7 mouse cellular contexts compared by ENCODE assay signal in the genomic region with DNA sequence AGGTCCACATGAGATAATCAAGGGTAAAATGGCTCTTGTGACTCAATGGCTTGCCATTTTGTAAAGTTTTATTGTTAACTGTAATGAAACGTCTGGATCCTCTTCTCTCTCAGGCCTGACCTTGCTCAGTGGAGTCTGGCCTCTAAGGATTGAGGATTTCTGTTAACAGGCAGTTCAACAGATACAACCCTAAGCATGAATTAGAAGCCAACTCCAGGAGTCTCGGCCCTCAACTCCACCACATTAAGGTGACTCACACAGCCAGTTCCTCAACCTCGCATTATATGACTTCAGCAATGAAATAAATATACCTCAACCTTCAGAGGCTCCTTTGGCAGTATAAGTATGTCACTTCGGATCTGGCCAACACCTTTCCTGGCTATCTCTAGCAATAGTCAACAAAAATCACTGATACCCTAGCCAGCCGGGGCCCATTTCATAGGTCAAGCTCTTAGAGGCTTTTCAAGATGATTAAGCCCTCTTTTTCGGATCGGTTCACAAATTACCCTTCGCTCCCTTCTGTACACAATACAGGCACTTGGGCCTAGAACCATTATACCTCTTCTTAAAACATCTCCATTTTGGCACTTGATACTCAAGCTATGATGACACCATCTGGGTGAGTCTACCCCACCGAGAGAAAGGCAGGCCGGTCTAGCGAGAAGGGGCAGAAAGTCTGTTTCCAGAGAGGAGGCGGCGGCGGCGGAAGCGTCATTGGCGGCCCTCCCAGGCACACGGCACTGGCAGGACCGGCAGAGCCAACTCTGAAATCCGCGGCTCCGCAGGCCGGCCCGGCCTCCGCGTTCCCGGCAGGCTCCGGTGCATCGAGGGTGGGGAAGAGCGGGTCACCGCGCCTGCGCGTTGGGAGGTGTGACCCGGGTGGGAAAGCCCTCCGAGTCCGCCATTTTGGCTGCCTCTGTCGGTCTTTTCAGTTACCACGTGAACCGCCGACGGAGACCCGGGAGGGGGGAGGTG. TPM values are rescaled to one million over a fixed set of nuclear protein-coding genes. Genes with fewer than 3 reads are reported as not detected.
A peak's percentile ranks its signal among the peaks of the same experiment; 100 is the strongest.
DNase-seq lines count a peak whose midpoint lies in the region; ATAC-seq lines count a peak whose summit lies in the region.

A gene (plus strand): TSS at position 51 of the 975 bp plus-strand sequence.

- peak within 1 kb of the TSS; percentile 92 for H3K9ac ChIP-seq in midbrain, embryonic 13.5 days (replicated peaks)

- H3K9me3 ChIP-seq in limb, embryonic 10.5 days (replicated peaks) = no peaks in the 10 kb centered on the region
- no peaks in the 10 kb centered on the region for H3K9me3 ChIP-seq in midbrain, embryonic 13.5 days

- peak; percentile 89 for ATAC-seq in granulocyte monocyte progenitor cell, adult 5-6 weeks (replicated peaks; ENCODE audit: poor library complexity, severe bottlenecking)
- peak; percentile 95 for ATAC-seq in midbrain, embryonic 13.5 days

- peak within 1 kb of the TSS; percentile 100 for H3K4me3 ChIP-seq in limb, embryonic 10.5 days
- peak within 1 kb of the TSS; percentile 86 for H3K4me3 ChIP-seq in midbrain, embryonic 13.5 days (replicated peaks)

- H3K27me3 ChIP-seq in limb, embryonic 10.5 days (ENCODE audit: low read depth, poor library complexity, severe bottlenecking) = no peaks in the 10 kb centered on the region
- no peaks in the 10 kb centered on the region for H3K27me3 ChIP-seq in midbrain, embryonic 13.5 days

- peak within 1 kb of the TSS; percentile 97 for H3K27ac ChIP-seq in limb, embryonic 10.5 days
- H3K27ac ChIP-seq in midbrain, embryonic 13.5 days = peak within 1 kb of the TSS; percentile 87

- DNase-seq in adrenal gland, adult 8-10 months = peak; percentile 95
- DNase-seq in embryo, embryonic 9.5 days (ENCODE audit: extremely low spot score) = peak; percentile 95
- DNase-seq in kidney, adult 11 months = peak; percentile 94
- peak; percentile 96 for DNase-seq in limb, embryonic 10.5 days (ENCODE audit: low spot score)
- DNase-seq in spleen, adult 12 weeks (ENCODE audit: low spot score) = peak; percentile 92

- WGBS in limb, embryonic 10.5 days = 6% methylated on average over 43 of the region's 43 CpGs
- WGBS in midbrain, embryonic 13.5 days = 4% methylated on average over 43 of the region's 43 CpGs

- H3K4me1 ChIP-seq in limb, embryonic 10.5 days = peaks cover 15% of the 10 kb centered on the region
- H3K4me1 ChIP-seq in midbrain, embryonic 13.5 days (replicated peaks) = peaks cover 37% of the 10 kb centered on the region

- peaks cover 9% of the 10 kb centered on the region; the same call in 1 of the 2 replicates for H3K36me3 ChIP-seq in limb, embryonic 10.5 days
- no peaks in the 10 kb centered on the region for H3K36me3 ChIP-seq in midbrain, embryonic 13.5 days

- H3K4me2 ChIP-seq in midbrain, embryonic 13.5 days (replicated peaks) = peak within 1 kb of the TSS; percentile 79

RNA-seq across cellular contexts. Expression of the gene that starts here (rescaled TPM):
- 10 to 100 TPM; 53.1 to 65.3 (median 59.3) TPM for total RNA-seq in adrenal gland, adult 8-10 months (2022)
- 74.4 and 89.1 TPM in 2 replicates for total RNA-seq in granulocyte monocyte progenitor cell, adult 5-6 weeks (2014; fragmentation: Nextera tagmentation)
- 114 and 126 TPM in 2 replicates for total RNA-seq in granulocyte monocyte progenitor cell, adult 5-6 weeks (2017)
- polyA plus RNA-seq in limb, embryonic 10.5 days (2016; fragmentation: Nextera tagmentation; extraction: Ambion mirVana) = 61.8 and 64.0 TPM in 2 replicates
- polyA plus RNA-seq in midbrain, embryonic 13.5 days (2015; fragmentation: Nextera tagmentation; extraction: Ambion mirVana) = 56.4 and 63.7 TPM in 2 replicates

Comparison
In these comparisons a context has a peak if more than half of its experiments do, and no peak if none do; other contexts are left out.
1. Peak in every context shown above with its lines: DNase-seq, ATAC-seq, H3K4me3 ChIP-seq and H3K27ac ChIP-seq.